Comparison of ENCODE assay signal across 10 mouse cellular contexts in the genomic region with DNA sequence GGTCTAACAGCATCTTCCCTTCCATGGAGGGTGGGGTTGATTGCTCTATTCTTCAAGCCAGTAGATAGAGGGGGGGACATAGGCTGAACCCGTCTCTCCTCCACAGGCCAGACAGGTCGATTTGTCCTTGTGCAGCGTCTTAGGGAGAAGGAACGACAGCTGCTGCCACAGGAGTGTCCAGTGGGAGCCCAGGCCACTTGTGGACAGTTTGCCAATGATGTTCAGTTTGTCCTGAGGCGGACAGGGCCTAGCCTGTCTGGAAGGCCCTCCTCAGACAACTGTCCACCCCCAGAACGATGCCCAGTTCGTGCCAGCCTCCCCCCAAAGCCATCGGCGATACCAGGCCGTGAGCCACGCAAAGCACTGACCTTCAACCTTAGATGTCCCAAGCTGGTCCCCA. TPM values are rescaled to one million over a fixed set of nuclear protein-coding genes. Genes with fewer than 3 reads are reported as not detected.
DNase-seq lines count a peak whose midpoint lies in the region; ATAC-seq and TF ChIP-seq lines count a peak whose summit lies in the region.
"Had no signal": no experiment of that assay in that cellular context is flagged by ENCODE, and none has a peak within 500 bp of the region (broad histone marks: within the 10 kb centered on the region; RNA-seq: fewer than 3 reads in every experiment).

No protein-coding gene starts in this region.

- H3K4me2 ChIP-seq in kidney, embryonic 14.5 days (replicated peaks; ENCODE audit: low read depth, low read length): peak overlapping the region; percentile 73
- H3K4me2 ChIP-seq in embryonic facial prominence, embryonic 14.5 days (ENCODE audit: low read depth, low read length): peak overlapping the region; percentile 69
- no peak overlapping the region for H3K4me2 ChIP-seq in hindbrain, postnatal 0 days (ENCODE audit: low read depth, low read length)
- H3K4me2 ChIP-seq in midbrain, embryonic 14.5 days (ENCODE audit: low read length): peak overlapping the region; percentile 95

- peak overlapping the region; percentile 63 for H3K4me3 ChIP-seq in kidney, embryonic 14.5 days (ENCODE audit: low read length)
- H3K4me3 ChIP-seq in embryonic facial prominence, embryonic 14.5 days (ENCODE audit: low read depth, low read length): peak overlapping the region; percentile 54; the same call in 1 of the 2 replicates
- no peak overlapping the region for H3K4me3 ChIP-seq in hindbrain, postnatal 0 days (ENCODE audit: low read length)
- peak overlapping the region; percentile 66; the same call in 1 of the 2 replicates for H3K4me3 ChIP-seq in midbrain, embryonic 14.5 days (replicated peaks; ENCODE audit: low read depth, low read length)
- no peak overlapping the region for H3K4me3 ChIP-seq in layer of hippocampus, adult 2 months

- peaks cover 32% of the 10 kb centered on the region for H3K4me1 ChIP-seq in kidney, embryonic 14.5 days (ENCODE audit: control insufficient read depth, insufficient read depth, low read length)
- peaks cover 13% of the 10 kb centered on the region for H3K4me1 ChIP-seq in embryonic facial prominence, embryonic 14.5 days (ENCODE audit: control insufficient read depth, insufficient read depth, low read length)
- peaks cover 17% of the 10 kb centered on the region for H3K4me1 ChIP-seq in hindbrain, postnatal 0 days (ENCODE audit: insufficient read depth, low read length)
- H3K4me1 ChIP-seq in midbrain, embryonic 14.5 days (ENCODE audit: control insufficient read depth, insufficient read depth, low read length): peaks cover 18% of the 10 kb centered on the region

- no peak for TF ChIP-seq CTCF in hindbrain, postnatal 0 days (IDR thresholded peaks at IDR 0.05; ENCODE audit: low read depth)
- no peak for TF ChIP-seq CTCF in layer of hippocampus, adult 2 months (conservative IDR thresholded peaks at IDR 0.05)

- H3K36me3 ChIP-seq in kidney, embryonic 14.5 days (ENCODE audit: control insufficient read depth, insufficient read depth, low read length): peaks cover 12% of the 10 kb centered on the region; the same call in 1 of the 2 replicates
- peaks cover 10% of the 10 kb centered on the region; the same call in 1 of the 2 replicates for H3K36me3 ChIP-seq in embryonic facial prominence, embryonic 14.5 days (ENCODE audit: control insufficient read depth, insufficient read depth, low read length)
- H3K36me3 ChIP-seq in hindbrain, postnatal 0 days (ENCODE audit: insufficient read depth, low read length): no peaks in the 10 kb centered on the region
- H3K36me3 ChIP-seq in midbrain, embryonic 14.5 days (ENCODE audit: control insufficient read depth, insufficient read depth, low read length): 0 out of 2 replicates have a peak, but pooled peaks cover 5% of the 10 kb centered on the region

- WGBS in kidney, embryonic 14.5 days: 84% methylated on average over 11 of the region's 11 CpGs
- 87% methylated on average over 11 of the region's 11 CpGs for WGBS in embryonic facial prominence, embryonic 14.5 days
- 86% methylated on average over 11 of the region's 11 CpGs for WGBS in hindbrain, postnatal 0 days
- WGBS in midbrain, embryonic 14.5 days: 89% methylated on average over 11 of the region's 11 CpGs

- H3K9ac ChIP-seq in kidney, embryonic 14.5 days (ENCODE audit: low read depth, low read length): peak overlapping the region; percentile 67; the same call in 1 of the 2 replicates
- H3K9ac ChIP-seq in embryonic facial prominence, embryonic 14.5 days (ENCODE audit: low read depth, low read length): no peak overlapping the region
- peak overlapping the region; percentile 63; the same call in 1 of the 2 replicates for H3K9ac ChIP-seq in hindbrain, postnatal 0 days (replicated peaks; ENCODE audit: low read length)
- H3K9ac ChIP-seq in midbrain, embryonic 14.5 days (replicated peaks; ENCODE audit: low read length): peak overlapping the region; percentile 61; the same call in 1 of the 2 replicates

- H3K27ac ChIP-seq in kidney, embryonic 14.5 days (ENCODE audit: low read depth, low read length): no peak overlapping the region
- H3K27ac ChIP-seq in embryonic facial prominence, embryonic 14.5 days (replicated peaks; ENCODE audit: low read depth, low read length): no peak overlapping the region
- no peak overlapping the region for H3K27ac ChIP-seq in hindbrain, postnatal 0 days
- no peak overlapping the region for H3K27ac ChIP-seq in midbrain, embryonic 14.5 days (replicated peaks; ENCODE audit: low read depth, low read length)
- no peak overlapping the region for H3K27ac ChIP-seq in layer of hippocampus, adult 2 months

- intact Hi-C loops in left cerebral cortex, postnatal 36 days (cut with DNase I): no loop called here

- no peaks in the 10 kb centered on the region for H3K27me3 ChIP-seq in kidney, embryonic 14.5 days (ENCODE audit: control insufficient read depth, insufficient read depth, low read length)
- no peaks in the 10 kb centered on the region for H3K27me3 ChIP-seq in embryonic facial prominence, embryonic 14.5 days (replicated peaks; ENCODE audit: control insufficient read depth, insufficient read depth, low read length)
- no peaks in the 10 kb centered on the region for H3K27me3 ChIP-seq in hindbrain, postnatal 0 days (ENCODE audit: insufficient read depth, low read length)
- no peaks in the 10 kb centered on the region for H3K27me3 ChIP-seq in midbrain, embryonic 14.5 days (ENCODE audit: control insufficient read depth, insufficient read depth, low read length)
- H3K27me3 ChIP-seq: Patski had no signal

- no peaks in the 10 kb centered on the region for H3K9me3 ChIP-seq in kidney, embryonic 14.5 days (ENCODE audit: control insufficient read depth, low read length)
- no peaks in the 10 kb centered on the region for H3K9me3 ChIP-seq in embryonic facial prominence, embryonic 14.5 days (ENCODE audit: control insufficient read depth, low read length)
- H3K9me3 ChIP-seq in hindbrain, postnatal 0 days (ENCODE audit: low read length): no peaks in the 10 kb centered on the region
- no peaks in the 10 kb centered on the region for H3K9me3 ChIP-seq in midbrain, embryonic 14.5 days (ENCODE audit: control insufficient read depth, low read length)

- ATAC-seq in kidney, embryonic 14.5 days (ENCODE audit: low FRiP score, low TSS enrichment): no peak
- no peak for ATAC-seq in embryonic facial prominence, embryonic 14.5 days (ENCODE audit: low read depth)
- no peak for ATAC-seq in hindbrain, postnatal 0 days
- no peak for ATAC-seq in midbrain, embryonic 14.5 days (ENCODE audit: low FRiP score, low TSS enrichment)

- DNase-seq in kidney, adult 11 months: no peak
- DNase-seq in embryonic facial prominence, embryonic 14.5 days (ENCODE audit: low spot score): no peak
- no peak for DNase-seq in hindbrain, postnatal 0 days (ENCODE audit: low spot score)
- DNase-seq in midbrain, embryonic 14.5 days: no peak
- DNase-seq in left cerebral cortex, postnatal 36 days (ENCODE audit: low spot score in 2 of 2): no peak
- DNase-seq in layer of hippocampus, adult 2 months (ENCODE audit: low spot score in 2 of 2): no peak
- DNase-seq in adrenal gland, postnatal 36 days: no peak
- DNase-seq: cerebellum, adult 18-20 months had no signal

RNA-seq across cellular contexts. Expression of a gene that starts 1.2 kb away (rescaled TPM):
- polyA plus RNA-seq in kidney, embryonic 14.5 days (2014; fragmentation: Nextera tagmentation; extraction: Ambion mirVana): 52.0 and 52.9 TPM in 2 replicates
- polyA plus RNA-seq in embryonic facial prominence, embryonic 14.5 days (2014; fragmentation: Nextera tagmentation; extraction: Ambion mirVana): 26.7 and 30.2 TPM in 2 replicates
- 24.5 and 35.7 TPM in 2 replicates for total RNA-seq in hindbrain, postnatal 0 days (2014; rRNA removed)
- polyA plus RNA-seq in hindbrain, postnatal 0 days (2015; fragmentation: Nextera tagmentation; extraction: Ambion mirVana): 19.6 and 23.3 TPM in 2 replicates
- 25.9 and 27.2 TPM in 2 replicates for polyA plus RNA-seq in midbrain, embryonic 14.5 days (2014; fragmentation: Nextera tagmentation; extraction: Ambion mirVana)
- 1 to 10 TPM in 1 of 2 experiments, under 1 TPM in 1; 0.70 to 1.3 TPM for total RNA-seq in left cerebral cortex, postnatal 36 days (2021)
- 1 to 10 TPM in 1 of 2 experiments, under 1 TPM in 1; 0.98 to 1.2 TPM for total RNA-seq in layer of hippocampus, adult 2 months (2021)
- 1 to 10 TPM; 3.6 to 4.1 TPM for total RNA-seq in adrenal gland, postnatal 36 days (2021)

RNA-seq across cellular contexts. Expression of a gene that starts 3.0 kb away (rescaled TPM):
- 3.3 and 3.4 TPM in 2 replicates for polyA plus RNA-seq in kidney, embryonic 14.5 days (2014; fragmentation: Nextera tagmentation; extraction: Ambion mirVana)
- polyA plus RNA-seq in embryonic facial prominence, embryonic 14.5 days (2014; fragmentation: Nextera tagmentation; extraction: Ambion mirVana): 1.3 and 1.5 TPM in 2 replicates
- total RNA-seq in hindbrain, postnatal 0 days (2014; rRNA removed): 0.14 TPM in 1 of 2 replicates, not detected in the other
- polyA plus RNA-seq in hindbrain, postnatal 0 days (2015; fragmentation: Nextera tagmentation; extraction: Ambion mirVana): 0.29 and 0.40 TPM in 2 replicates
- polyA plus RNA-seq in midbrain, embryonic 14.5 days (2014; fragmentation: Nextera tagmentation; extraction: Ambion mirVana): 0.88 and 1.1 TPM in 2 replicates
- total RNA-seq in left cerebral cortex, postnatal 36 days (2021): not detected
- not detected for total RNA-seq in layer of hippocampus, adult 2 months (2021)
- total RNA-seq in adrenal gland, postnatal 36 days (2021): under 1 TPM; 0.13 TPM

RNA-seq across cellular contexts. Expression of a gene that starts 11.7 kb away (rescaled TPM):
- polyA plus RNA-seq in kidney, embryonic 14.5 days (2014; fragmentation: Nextera tagmentation; extraction: Ambion mirVana): 48.5 and 82.6 TPM in 2 replicates
- 59.8 and 62.7 TPM in 2 replicates for polyA plus RNA-seq in embryonic facial prominence, embryonic 14.5 days (2014; fragmentation: Nextera tagmentation; extraction: Ambion mirVana)
- 52.2 and 56.4 TPM in 2 replicates for total RNA-seq in hindbrain, postnatal 0 days (2014; rRNA removed)
- 35.6 and 38.0 TPM in 2 replicates for polyA plus RNA-seq in hindbrain, postnatal 0 days (2015; fragmentation: Nextera tagmentation; extraction: Ambion mirVana)
- polyA plus RNA-seq in midbrain, embryonic 14.5 days (2014; fragmentation: Nextera tagmentation; extraction: Ambion mirVana): 60.1 and 77.5 TPM in 2 replicates
- 10 to 100 TPM; 64.4 to 78.0 TPM for total RNA-seq in left cerebral cortex, postnatal 36 days (2021)
- 10 to 100 TPM; 72.8 to 76.1 TPM for total RNA-seq in layer of hippocampus, adult 2 months (2021)
- 10 to 100 TPM; 70.5 to 89.3 TPM for total RNA-seq in adrenal gland, postnatal 36 days (2021)

RNA-seq across cellular contexts. Expression of a gene that starts 22.9 kb away (rescaled TPM):
- polyA plus RNA-seq in kidney, embryonic 14.5 days (2014; fragmentation: Nextera tagmentation; extraction: Ambion mirVana): 6.7 and 9.5 TPM in 2 replicates
- 6.0 and 7.2 TPM in 2 replicates for polyA plus RNA-seq in embryonic facial prominence, embryonic 14.5 days (2014; fragmentation: Nextera tagmentation; extraction: Ambion mirVana)
- 9.5 and 19.7 TPM in 2 replicates for total RNA-seq in hindbrain, postnatal 0 days (2014; rRNA removed)
- 5.7 and 7.2 TPM in 2 replicates for polyA plus RNA-seq in hindbrain, postnatal 0 days (2015; fragmentation: Nextera tagmentation; extraction: Ambion mirVana)
- 9.0 and 9.8 TPM in 2 replicates for polyA plus RNA-seq in midbrain, embryonic 14.5 days (2014; fragmentation: Nextera tagmentation; extraction: Ambion mirVana)
- total RNA-seq in left cerebral cortex, postnatal 36 days (2021): 1 to 10 TPM; 3.5 to 4.7 TPM
- 1 to 10 TPM; 4.5 to 5.7 TPM for total RNA-seq in layer of hippocampus, adult 2 months (2021)
- total RNA-seq in adrenal gland, postnatal 36 days (2021): 1 to 10 TPM; 4.7 to 8.8 TPM

RNA-seq across cellular contexts. Expression of a gene that starts 23.1 kb away (rescaled TPM):
- polyA plus RNA-seq in kidney, embryonic 14.5 days (2014; fragmentation: Nextera tagmentation; extraction: Ambion mirVana): 97.2 and 97.8 TPM in 2 replicates
- 122 and 142 TPM in 2 replicates for polyA plus RNA-seq in embryonic facial prominence, embryonic 14.5 days (2014; fragmentation: Nextera tagmentation; extraction: Ambion mirVana)
- total RNA-seq in hindbrain, postnatal 0 days (2014; rRNA removed): 115 and 120 TPM in 2 replicates
- polyA plus RNA-seq in hindbrain, postnatal 0 days (2015; fragmentation: Nextera tagmentation; extraction: Ambion mirVana): 189 and 204 TPM in 2 replicates
- 125 and 176 TPM in 2 replicates for polyA plus RNA-seq in midbrain, embryonic 14.5 days (2014; fragmentation: Nextera tagmentation; extraction: Ambion mirVana)
- total RNA-seq in left cerebral cortex, postnatal 36 days (2021): 100 to 1,000 TPM; 256 to 304 TPM
- 100 to 1,000 TPM; 200 to 222 TPM for total RNA-seq in layer of hippocampus, adult 2 months (2021)
- total RNA-seq in adrenal gland, postnatal 36 days (2021): 10 to 100 TPM; 89.1 to 93.9 TPM

Comparison
In these comparisons a context has a peak if more than half of its experiments do, and no peak if none do; other contexts are left out.
1. H3K4me3 ChIP-seq: peak in kidney, embryonic 14.5 days (single experiment), embryonic facial prominence, embryonic 14.5 days (single experiment) and midbrain, embryonic 14.5 days (single experiment); none in hindbrain, postnatal 0 days (single experiment) and layer of hippocampus, adult 2 months (single experiment).